Mouse (Mus musculus): ENCODE results near the gene Igfbp2.

The Igfbp2 gene

DNA sequence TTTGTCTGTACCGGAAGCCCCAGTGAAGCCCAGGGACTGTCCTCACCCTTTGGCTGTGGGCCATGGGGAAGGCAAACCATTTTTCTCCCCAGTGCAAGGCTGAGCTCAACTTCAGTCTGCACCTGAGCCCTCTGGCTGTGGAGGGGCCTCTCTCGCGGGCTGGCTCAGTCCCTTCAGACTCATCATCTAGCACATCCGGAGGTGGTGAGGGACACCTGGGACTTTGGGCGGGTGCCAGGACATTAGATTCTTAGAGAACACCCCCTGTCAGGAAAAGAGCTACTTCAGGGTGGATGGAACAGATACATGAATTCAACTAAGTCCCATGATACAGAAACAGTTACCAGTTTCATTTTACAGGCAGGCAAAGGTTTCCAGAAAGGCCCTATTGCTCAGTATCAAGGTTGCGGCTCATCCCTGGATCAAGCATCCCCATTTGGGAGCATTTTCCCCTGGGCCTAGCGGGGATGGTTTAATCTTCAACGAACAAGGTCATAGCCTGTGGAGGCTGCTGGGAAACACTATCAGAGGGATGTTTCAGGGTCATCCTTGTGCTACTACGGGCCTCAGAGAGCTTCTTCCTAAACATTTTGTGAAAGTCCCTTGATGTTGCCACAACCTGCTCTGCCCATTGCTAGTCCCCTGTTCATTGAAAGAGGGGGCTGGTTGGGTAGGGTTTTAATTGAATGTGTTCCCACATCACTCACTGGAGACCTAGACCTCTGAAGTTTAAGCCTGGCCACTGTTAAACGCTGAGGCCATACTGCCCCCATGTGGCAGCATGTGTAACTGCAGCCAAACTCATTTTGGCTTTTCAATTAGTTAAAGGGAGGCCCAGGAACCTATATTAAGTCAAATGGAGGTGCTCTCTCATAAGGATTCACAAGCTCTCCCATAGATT, 30.3 kb downstream of the Igfbp2 start:
- DNase-seq (ENCODE audit: low spot score in 2 of 2), result peak; percentile 66 to 74

DNA sequence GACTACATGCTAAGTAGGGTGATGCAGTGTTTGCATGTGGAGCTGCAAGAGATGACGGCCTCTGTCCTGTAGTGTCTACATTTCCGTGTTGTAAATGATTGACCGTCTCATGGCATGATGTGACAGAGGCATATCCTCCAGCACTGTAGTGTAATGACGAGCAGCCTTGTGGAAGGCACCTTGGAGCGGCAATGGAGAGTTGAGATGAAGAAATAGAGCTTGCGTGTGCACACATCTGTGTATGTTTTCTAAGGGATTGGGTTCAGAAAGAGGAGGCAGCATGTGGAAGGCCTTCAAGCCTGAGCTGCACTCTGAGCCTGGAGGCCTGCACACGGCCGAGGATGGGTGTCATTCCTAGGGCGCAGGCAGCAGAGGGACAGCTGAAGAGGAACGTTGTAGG, 31.4 kb downstream of the Igfbp2 start:
- DNase-seq (ENCODE audit: low spot score in 2 of 2), result no peak

DNA sequence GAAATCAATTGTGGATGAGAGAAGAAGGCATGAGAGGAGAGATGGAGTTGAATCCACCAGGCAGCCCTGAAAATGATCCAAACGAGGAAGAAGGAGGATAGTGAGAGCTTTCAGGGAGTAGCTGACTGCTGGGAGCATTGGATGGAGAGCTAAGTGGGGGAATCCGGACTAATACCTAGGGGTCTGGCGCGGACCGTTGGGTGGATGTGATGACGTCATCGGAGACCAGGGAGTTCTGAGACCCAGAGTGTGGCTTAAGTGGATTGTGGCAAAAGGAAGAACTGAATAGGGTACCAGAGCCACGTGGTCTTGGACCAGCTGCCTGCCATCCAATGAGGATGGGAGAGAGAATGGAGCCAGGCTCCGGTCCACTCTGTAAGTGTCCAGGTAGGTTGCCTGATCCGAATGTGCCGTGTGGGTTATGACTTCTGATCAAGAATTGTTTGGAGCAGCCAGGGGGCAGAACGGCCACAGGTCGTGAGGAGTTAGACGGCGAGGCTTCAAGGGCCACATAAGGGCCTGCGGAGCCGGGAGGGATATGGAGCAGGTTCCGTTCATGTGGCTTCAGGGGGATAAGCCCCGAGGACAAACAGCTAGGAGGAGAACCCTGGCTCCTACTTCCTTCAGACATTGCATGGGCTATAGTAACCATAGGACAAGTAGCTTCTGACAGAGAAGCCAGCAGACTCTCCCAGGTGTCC, 32.1 kb downstream of the Igfbp2 start:
- no peak for DNase-seq (ENCODE audit: low spot score in 2 of 2)

DNA sequence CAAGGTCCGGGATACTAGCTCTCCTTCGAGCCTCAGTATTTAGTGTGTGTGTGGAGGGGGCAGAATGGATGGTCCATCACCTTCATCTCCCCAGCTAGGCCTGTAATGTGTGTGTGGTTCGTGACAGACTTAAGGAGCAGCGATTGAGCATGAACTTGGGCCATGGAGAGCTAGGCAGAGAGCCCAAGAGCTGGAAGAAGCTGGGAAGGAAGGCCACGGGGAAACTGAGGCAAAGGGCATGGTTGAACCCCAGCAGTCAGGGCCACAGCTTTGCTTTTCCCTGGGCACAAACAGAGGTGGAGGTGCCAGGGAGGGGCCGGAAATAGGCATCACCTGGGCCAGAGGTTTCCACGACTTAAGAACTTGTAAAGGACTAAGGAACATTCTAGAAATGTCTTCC, 32.8 kb downstream of the Igfbp2 start:
- no peak for DNase-seq (ENCODE audit: low spot score in 2 of 2)

DNA sequence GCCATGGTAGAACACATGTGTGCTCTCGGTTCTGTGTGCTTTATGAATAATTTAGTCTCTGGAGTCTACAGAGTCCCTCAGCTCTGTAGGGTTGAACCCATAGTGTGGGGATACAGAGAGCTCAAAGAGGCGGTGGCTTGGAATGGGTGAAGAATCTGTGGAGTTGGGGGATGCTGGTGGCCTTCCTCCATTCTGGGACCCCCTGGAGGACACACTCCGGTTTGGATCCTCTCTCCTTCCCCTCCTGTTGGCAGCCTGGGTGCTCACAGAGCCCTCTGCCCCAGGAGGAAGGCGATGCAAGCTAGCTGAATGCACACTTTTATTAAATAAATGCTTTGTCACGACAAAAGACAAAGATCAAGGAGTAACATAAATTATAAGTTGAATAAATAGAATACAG, 33.3 kb downstream of the Igfbp2 start:
- no peak for DNase-seq (ENCODE audit: low spot score in 2 of 2)

DNA sequence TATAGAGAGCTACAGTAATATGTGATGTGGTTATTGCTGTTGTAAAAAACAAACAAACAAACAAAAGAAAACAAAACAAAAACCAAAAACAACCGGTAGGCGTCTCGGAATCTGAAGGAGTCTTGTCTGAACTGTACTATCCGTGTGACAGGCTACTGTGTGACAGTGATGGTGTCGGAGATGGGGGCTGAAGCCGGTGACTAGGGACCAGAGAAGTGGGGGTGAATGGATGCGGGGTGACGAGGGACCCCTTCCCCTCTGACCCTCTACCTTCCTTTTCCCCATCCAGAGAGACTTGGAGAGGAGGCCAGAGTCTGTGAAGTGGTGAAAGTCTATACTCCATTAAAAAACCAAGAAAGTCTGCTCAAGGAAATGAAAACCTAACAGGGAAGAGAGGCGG, 34.0 kb downstream of the Igfbp2 start:
- no peak for DNase-seq (ENCODE audit: low spot score in 2 of 2)

DNA sequence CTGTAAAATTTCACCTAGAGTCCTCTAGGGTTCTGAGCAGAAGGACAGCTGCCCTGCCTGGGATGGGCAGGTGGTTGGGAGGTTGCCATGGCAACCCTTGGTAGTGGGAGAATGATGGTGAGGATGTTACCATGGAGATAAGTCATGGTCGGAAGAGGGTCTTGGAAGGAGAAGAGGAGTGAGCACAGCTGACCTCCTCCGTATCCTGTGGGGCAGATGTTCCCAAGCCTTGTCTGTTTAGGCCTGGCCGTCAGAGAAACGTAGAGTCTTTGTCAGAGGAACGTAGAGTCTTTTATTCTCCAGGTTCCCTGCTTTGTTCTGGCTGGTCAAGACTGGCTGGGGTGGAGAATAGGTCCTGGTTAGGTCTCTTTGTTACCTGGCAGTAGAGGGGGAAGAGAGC, 34.6 kb downstream of the Igfbp2 start:
- DNase-seq (ENCODE audit: low spot score in 2 of 2), result no peak

DNA sequence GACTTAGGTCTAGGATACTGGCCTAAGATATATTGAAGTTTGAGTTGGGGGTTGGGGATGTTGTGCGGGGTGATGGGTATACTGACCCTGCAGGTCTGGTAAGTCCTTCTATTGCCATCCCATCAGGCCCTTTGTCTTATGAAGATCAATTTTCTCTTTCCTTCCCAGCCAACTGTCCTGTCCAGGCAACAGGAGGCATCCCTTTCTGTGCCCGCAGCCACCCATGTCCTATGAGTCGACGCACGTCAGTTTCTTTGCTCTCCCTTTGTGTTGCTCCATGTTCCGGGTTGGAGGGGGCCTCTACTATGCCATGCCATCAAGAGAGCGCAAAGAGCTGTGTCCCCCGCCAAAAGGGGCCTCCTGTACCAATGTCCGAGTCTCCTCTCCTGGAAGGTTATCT, 35.7 kb downstream of the Igfbp2 start:
- DNase-seq (ENCODE audit: low spot score in 2 of 2), result no peak

DNA sequence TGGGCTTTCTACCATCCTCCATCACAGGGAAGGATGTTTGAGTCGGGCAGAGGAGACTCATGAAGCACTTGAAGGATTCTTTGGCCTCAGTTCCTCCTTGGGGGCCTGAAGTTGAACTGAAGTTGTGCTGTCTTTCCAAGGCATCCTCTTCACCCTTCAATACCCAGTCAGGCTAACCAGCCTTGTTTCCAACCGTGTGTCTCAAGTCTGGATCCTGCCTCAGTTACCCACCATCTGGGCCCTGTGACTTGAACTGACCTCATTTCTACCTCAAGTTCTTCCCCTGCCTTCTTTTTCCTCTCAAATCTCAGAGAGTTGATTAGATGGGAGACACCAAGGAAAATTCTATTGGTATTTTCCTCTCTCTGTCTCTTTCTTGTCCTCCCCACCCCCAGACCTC, 36.2 kb downstream of the Igfbp2 start:
- no peak for DNase-seq (ENCODE audit: low spot score in 2 of 2)

DNA sequence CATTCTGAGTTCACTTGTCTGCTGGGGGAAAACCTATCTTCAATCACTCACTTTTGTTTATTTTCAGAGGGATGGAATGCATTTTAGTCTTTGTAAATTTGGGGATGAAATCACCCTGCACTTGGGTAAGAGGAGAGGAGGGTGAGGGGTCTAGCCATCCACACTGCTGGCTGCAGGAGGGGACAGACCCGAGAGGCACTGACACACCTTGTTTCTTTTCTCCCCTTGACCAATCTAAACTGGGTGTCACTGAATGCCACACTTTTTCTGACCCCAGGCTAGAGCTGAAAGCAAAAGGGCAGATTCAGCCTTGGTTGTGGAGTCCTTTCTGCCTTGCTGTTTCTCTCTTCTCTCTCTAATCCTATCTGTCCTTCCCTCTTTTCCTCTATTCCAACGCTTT, 37.4 kb downstream of the Igfbp2 start:
- no peak for DNase-seq (ENCODE audit: low spot score in 2 of 2)

DNA sequence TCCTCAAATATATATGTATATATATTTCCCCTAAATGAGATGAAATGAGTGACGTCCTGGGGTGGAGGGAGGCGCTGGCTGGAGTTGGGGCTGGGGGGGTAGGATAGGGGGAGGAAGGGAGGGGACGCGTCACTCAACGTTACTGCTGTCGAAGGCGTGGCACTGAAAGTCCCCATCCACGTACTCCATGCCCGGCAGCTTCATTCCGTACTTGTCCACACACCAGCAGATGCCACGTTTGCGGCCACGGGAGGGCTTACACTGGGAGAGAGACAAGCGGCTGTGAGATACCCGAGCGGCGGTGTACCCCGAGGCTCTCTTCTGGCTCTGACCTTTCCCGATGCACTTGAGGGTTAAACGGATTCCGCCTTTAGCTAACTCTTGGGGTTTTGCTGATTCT, 37.9 kb downstream of the Igfbp2 start:
- no peak for DNase-seq (ENCODE audit: low spot score in 2 of 2)

DNA sequence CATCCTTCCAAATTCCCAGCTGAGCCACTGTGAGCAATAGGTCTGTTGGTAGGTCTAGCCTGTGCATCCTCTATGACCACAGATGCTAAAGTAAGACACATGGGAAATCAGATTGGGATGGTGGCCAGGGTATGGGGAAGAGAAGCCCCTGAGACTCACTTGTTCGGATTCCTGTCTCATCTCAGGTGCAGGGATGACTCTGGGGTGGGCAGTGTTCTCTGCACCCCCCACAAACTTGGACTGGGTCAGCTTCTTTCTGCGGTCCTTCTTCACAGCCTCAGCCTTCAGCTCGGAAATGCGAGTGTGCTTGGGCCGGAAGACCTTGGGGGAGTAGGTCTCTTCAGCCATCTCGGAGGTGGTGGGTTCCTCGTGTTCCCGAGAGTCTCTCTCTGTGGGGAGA, 39.4 kb downstream of the Igfbp2 start:
- DNase-seq (ENCODE audit: low spot score in 2 of 2), result no peak

DNA sequence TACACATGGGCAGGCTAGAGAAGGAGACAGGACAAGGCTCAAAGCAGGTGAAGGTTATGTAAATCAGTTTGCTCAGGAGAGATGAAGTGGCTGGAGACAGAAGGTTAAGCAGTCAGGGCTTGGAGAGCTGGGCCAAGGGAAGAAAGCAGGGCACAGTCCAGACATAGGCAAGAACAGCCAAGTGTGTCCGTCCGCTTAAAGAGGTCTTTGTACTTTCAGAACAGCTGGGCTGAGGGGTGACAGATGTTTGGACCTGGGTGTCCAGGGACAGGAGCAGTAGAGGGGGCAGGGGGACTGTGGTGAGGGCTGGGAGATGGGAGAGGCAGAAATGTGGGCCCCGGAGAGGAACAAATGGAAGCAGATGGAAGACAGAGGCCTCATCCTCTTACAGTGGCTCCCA, 40.0 kb downstream of the Igfbp2 start:
- DNase-seq (ENCODE audit: low spot score in 2 of 2), result no peak

DNA sequence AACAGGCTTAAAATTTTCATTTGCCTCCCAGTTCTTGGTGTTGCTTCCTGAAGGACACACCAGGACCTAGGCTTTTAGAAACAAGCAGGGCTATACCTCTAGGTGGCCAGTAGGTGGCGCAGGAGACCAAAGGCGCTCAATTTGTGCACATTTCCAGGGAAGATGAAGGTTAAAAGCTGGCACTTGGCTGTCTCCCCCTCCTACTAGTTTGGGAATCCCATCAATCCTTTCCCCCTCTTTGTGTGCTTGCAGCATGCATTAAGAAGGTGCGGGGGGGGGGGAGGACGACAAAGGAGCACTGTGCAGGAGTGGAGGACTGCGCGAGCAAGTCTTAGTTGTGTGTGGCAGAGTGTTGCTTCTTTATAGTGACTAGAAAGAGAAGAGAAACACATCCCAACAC, 41.6 kb downstream of the Igfbp2 start:
- DNase-seq (ENCODE audit: low spot score in 2 of 2), result peak; percentile 77 to 88

DNA sequence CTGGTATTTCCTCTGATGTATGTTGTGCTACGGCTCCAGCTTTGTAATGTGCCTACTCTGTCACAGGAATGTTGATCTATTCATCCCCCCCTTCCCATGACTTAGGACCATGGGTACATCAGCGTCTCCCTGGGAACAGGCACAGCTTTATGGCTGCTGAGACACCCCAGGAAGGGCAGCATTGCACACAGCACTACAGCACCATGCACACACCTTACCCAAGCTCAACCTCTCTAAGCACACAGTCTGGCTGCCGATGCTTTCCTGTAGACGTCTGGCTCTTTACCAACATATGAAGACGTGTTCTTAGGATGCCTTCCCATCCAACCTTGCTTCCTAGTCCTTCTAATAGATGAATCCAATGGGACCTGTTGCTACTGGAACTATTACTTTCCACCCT, 42.1 kb downstream of the Igfbp2 start:
- no peak for DNase-seq (ENCODE audit: low spot score in 2 of 2)

DNA sequence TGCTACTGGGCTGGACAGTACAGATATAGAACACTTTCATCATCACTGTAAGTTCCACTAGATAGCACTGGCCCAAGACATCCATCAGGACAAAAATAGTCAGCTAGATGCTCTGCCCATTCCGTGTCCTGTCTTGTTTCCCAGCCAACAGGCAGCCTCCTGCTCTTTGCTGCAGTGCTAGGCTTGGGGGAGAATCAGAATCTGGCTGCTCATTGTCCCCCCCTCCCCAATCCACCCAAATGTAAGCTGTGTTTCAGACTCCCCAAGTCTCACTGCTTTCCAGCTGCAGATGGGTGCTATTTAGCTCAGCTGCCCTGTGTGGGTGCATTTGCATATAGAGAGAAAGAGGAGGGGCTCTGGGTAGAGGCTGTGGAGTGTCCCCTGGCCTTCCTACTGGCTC, 43.0 kb downstream of the Igfbp2 start:
- no peak for DNase-seq (ENCODE audit: low spot score in 2 of 2)

DNA sequence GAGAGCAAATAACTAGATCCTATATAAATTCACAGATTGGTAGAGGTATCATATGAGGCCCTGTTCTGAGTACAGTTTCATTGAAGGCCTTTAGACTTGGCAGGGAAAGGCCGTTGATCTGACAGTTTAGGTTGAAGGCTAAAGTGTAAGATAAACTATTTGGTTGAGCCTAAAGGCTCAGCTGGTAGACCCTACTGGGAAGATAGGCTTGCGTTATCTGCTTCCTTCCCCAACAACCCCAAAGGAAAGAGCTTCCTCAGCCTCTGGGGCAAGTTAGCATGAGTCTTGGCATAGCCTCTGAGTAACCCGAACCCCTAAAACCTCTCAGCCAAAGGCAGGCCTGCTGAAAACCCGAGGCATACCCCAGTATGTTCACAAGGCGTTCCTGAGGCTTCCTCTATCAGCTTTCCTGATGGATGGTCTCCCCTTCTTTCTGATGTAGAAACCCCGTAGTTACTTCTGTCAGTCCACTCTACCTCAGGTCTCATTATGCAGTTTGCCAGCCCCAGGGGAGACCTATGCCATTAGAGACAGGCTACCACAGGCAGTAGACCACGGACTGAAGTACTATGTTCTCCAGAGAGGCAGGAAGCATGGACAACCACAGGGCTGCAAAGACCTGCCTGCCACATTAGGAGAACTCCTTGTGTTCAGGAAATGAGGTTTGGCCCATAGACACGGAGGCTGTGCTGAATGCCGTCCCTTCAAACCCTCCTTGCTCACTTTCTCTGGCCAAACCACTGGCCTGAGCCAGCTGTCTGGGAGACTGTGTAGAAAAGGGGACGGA, 44.3 kb downstream of the Igfbp2 start:
- no peak for DNase-seq (ENCODE audit: low spot score in 2 of 2)

DNA sequence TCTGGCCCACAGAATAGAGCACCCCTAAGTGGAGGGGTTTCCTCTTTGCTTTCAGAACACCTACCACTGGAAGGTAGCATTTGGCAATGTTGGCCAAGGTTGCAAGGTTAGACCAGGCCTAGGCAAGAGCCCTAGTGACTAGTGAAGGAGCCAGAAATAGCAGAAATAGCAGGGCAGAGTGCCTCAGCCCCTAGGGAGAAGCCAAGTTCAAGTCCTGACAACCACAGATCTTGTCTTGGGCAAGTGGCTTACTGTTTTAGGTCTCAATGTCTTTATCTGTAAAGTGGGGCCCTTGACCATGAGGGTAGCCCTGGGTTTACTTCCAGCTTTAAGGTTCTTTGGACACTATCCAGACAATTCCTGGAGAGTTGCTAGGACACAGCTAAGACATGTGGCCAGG, 45.0 kb downstream of the Igfbp2 start:
- no peak for DNase-seq (ENCODE audit: low spot score in 2 of 2)

DNA sequence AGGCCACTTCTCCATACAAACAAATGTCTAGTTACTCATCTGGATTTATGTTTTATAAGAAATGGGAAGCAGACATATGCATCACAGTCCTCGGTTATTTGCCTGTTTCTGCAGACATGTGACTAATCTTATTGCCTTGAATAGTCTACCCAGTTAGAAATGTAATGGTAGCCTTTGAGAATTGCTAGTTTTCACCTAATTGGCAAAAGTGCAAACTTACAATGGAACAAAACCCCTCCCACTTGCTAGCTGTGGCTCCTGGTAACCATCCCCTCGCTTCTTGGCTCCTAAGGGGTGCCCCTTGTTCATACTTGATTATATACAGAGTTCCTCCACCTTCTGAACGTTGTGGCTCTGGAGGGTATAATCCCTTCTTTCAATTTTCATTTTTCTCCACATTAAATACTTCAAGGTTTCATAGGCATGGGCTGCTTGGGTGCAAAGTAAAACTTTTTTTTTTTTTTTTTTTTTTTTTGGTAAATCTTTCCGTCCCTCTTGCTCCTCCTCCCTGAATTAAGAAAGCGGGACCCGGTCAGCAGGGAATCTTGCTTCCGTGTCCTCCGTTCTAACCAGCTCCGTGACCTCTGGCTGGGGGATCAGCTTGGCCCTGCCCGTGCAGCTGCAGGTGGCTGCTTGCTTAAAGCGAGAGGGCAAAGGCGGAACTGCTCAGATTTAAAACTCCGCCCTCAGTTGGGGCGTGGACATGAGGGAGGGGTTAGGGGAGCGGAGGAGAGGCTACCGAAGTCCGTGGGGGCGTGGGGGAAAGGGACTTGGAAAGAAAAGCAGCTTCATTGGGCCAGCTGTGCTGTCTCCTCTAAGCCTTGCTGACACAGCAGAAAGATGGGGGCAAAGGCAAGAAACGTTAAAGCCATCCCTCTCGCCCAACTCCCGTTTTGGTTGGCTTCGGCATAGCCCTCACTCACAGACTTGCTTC, 45.6 kb downstream of the Igfbp2 start:
- peak; percentile 63 to 65 for DNase-seq (ENCODE audit: low spot score in 2 of 2)

DNA sequence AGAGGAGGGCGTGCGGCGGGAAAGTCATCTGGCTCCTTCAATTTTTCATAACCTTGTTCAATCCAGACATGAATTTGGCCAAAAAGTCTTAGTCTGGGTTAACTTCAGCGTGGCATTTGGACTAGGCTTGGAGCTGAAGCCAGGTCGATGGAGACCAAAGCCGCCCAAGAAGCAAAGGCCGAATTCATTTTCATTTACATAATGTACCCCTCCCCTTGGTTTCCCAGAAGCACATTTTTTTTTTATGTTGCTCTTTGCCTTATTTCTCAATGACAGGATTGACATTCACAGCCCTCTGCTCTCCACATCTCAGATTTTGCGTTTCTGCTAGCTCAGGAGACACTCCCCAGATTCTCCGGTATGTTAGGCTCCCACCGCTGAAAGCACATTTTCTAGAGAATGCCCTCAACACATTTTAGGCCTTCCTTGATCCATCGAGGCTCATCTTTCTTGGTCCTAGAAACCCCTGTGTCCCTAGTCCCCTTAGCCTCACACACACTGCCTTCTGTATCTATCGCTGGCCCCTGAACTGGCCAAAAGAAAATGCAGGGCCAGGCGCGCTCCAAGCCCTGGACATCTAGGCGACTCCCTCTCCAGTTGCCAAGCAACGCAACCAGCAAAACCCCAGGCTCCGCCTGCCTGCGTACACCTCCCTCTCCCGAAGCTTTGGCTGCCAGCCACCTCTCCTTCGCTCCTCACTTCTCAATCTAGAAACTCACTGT, 46.5 kb downstream of the Igfbp2 start:
- peak; percentile 93 for DNase-seq (ENCODE audit: low spot score in 2 of 2)

DNA sequence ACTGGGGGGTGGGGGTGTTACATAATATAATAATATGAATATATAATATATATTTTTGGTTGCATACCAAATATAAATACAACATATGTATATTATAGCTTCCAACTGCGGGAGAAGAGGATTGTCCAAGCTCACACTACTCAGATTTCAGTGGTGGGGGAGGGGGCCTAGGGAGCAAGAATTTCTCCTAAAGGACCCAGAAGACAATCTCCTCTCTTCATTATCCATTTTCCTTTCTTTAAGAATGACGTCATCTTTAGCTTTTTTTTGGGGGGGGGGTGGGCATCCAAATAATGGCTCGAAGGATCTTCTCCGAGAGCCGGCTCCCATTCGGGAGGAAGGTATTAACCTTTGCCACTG, 47.0 kb downstream of the Igfbp2 start:
- DNase-seq (ENCODE audit: low spot score in 2 of 2), result no peak
